Mouse (Mus musculus): ENCODE results near the gene Plrg1.

GRCm38 (mm10) chr3:83025036-83025435 lies 30.3 kb upstream of the Plrg1 start:
- TF ChIP-seq GATA1 (IDR thresholded peaks at IDR 0.05; ENCODE audit: low read length): no peak
- TF ChIP-seq TAL1 (IDR thresholded peaks at IDR 0.05; ENCODE audit: low read length): no peak
